8 mouse cellular contexts compared by ENCODE assay signal in the genomic region with DNA sequence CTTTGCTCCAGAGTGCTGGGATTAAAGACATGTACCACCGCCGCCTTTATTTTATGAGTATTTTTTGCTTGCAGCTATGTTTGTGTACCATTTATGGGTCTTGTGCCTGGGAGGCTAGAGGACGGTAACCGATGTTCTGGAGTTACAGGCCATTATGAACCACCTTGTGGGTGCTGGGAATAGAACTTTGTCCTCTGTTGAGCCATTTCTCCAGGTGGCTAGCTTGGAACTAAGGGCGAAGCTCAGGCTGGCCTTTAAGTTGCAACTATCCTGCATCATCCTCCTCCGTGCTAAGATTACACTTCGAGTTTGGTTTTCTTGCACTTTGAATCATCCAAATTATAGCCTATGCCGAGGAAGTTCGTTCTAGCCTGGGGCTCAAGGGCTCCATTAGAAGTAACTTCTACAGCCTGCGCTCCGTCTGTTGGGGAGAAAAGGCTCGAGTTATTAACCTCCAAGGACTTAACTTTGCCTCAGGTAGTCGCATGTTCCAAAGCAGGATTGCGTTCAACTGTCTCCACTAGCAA. TPM values are rescaled to one million over a fixed set of nuclear protein-coding genes. Genes with fewer than 3 reads are reported as not detected.
DNase-seq lines count a peak whose midpoint lies in the region; ATAC-seq and TF ChIP-seq lines count a peak whose summit lies in the region.

No protein-coding gene starts in this region.

- H3K4me3 ChIP-seq in heart, postnatal 0 days (ENCODE audit: low read depth, low read length), result peak overlapping the region; percentile 74
- H3K4me3 ChIP-seq in bone marrow, adult 2 months (replicated peaks; ENCODE audit: control insufficient read depth, low read depth, low read length), result peak overlapping the region; percentile 77
- H3K4me3 ChIP-seq in hindbrain, embryonic 14.5 days (replicated peaks; ENCODE audit: low read length), result peak overlapping the region; percentile 66
- peak overlapping the region; percentile 83 for H3K4me3 ChIP-seq in midbrain, embryonic 12.5 days

- intact Hi-C loops in heart, postnatal 25 days (cut with DNase I), result no loop called here

- peak overlapping the region; percentile 91 for H3K4me2 ChIP-seq in heart, postnatal 0 days (ENCODE audit: low read depth, low read length)
- H3K4me2 ChIP-seq in hindbrain, embryonic 14.5 days (replicated peaks), result peak overlapping the region; percentile 65
- peak overlapping the region; percentile 83 for H3K4me2 ChIP-seq in midbrain, embryonic 12.5 days (replicated peaks)

- H3K27ac ChIP-seq in heart, postnatal 0 days (ENCODE audit: low read depth), result peak overlapping the region; percentile 36; the same call in 1 of the 2 replicates
- no peak overlapping the region for H3K27ac ChIP-seq in bone marrow, adult 2 months (ENCODE audit: control insufficient read depth, insufficient read depth, low read depth, low read length, poor library complexity)
- H3K27ac ChIP-seq in hindbrain, embryonic 14.5 days, result no peak overlapping the region
- no peak overlapping the region for H3K27ac ChIP-seq in midbrain, embryonic 12.5 days (replicated peaks)

- TF ChIP-seq POLR2A in bone marrow, adult 2 months (IDR thresholded peaks at IDR 0.05; ENCODE audit: borderline replicate concordance, control insufficient read depth, low read depth, low read length), result no peak

- H3K4me1 ChIP-seq in heart, postnatal 0 days (ENCODE audit: control insufficient read depth, insufficient read depth), result peaks cover 9% of the 10 kb centered on the region
- H3K4me1 ChIP-seq in bone marrow, adult 2 months (ENCODE audit: control insufficient read depth, insufficient read depth, low read length), result no peaks in the 10 kb centered on the region; the same call in 1 of the 2 replicates
- H3K4me1 ChIP-seq in hindbrain, embryonic 14.5 days (replicated peaks; ENCODE audit: control insufficient read depth, insufficient read depth, low read length), result peaks cover 8% of the 10 kb centered on the region
- H3K4me1 ChIP-seq in midbrain, embryonic 12.5 days, result peaks cover 9% of the 10 kb centered on the region

- peaks cover 10% of the 10 kb centered on the region; the same call in 1 of the 2 replicates for H3K36me3 ChIP-seq in heart, postnatal 0 days (replicated peaks; ENCODE audit: control insufficient read depth, insufficient read depth, low read length)
- peaks cover 14% of the 10 kb centered on the region for H3K36me3 ChIP-seq in hindbrain, embryonic 14.5 days (replicated peaks; ENCODE audit: control insufficient read depth, insufficient read depth)
- H3K36me3 ChIP-seq in midbrain, embryonic 12.5 days, result 0 out of 2 replicates have a peak, but pooled peaks cover 9% of the 10 kb centered on the region

- no peaks in the 10 kb centered on the region for H3K9me3 ChIP-seq in heart, postnatal 0 days (replicated peaks; ENCODE audit: control insufficient read depth, low read length)
- H3K9me3 ChIP-seq in hindbrain, embryonic 14.5 days (ENCODE audit: control insufficient read depth, low read length), result no peaks in the 10 kb centered on the region
- no peaks in the 10 kb centered on the region for H3K9me3 ChIP-seq in midbrain, embryonic 12.5 days

- peak overlapping the region; percentile 18; the same call in 1 of the 2 replicates for H3K9ac ChIP-seq in heart, postnatal 0 days (replicated peaks; ENCODE audit: low read depth, low read length)
- H3K9ac ChIP-seq in hindbrain, embryonic 14.5 days, result peak overlapping the region; percentile 51
- H3K9ac ChIP-seq in midbrain, embryonic 12.5 days (replicated peaks), result peak overlapping the region; percentile 68

- ATAC-seq in heart, postnatal 0 days (ENCODE audit: insufficient read depth, low read depth), result peak; percentile 34; the same call in 1 of the 2 replicates
- ATAC-seq in hindbrain, embryonic 14.5 days (ENCODE audit: low FRiP score), result peak; percentile 3; the same call in 1 of the 2 replicates
- peak; percentile 14 for ATAC-seq in midbrain, embryonic 12.5 days (ENCODE audit: low FRiP score, low read depth)

- DNase-seq in heart, postnatal 0 days (ENCODE audit: low spot score), result no peak
- no peak for DNase-seq in heart, postnatal 25 days (ENCODE audit: low spot score)
- DNase-seq in hindbrain, embryonic 14.5 days (ENCODE audit: low spot score), result no peak
- DNase-seq in cerebellum, adult 11-12 months, result no peak
- DNase-seq in layer of hippocampus, postnatal 10 days (ENCODE audit: low spot score in 2 of 2), result no peak
- no peak for DNase-seq in adrenal gland, adult 8-10 months

- 7% methylated on average over 14 of the region's 14 CpGs for WGBS in heart, postnatal 0 days
- WGBS in bone marrow, adult 2 months, result 9% methylated on average over 14 of the region's 14 CpGs
- 12% methylated on average over 14 of the region's 14 CpGs for WGBS in hindbrain, embryonic 14.5 days
- WGBS in midbrain, embryonic 12.5 days, result 11% methylated on average over 14 of the region's 14 CpGs

- TF ChIP-seq EP300 in heart, postnatal 0 days (IDR thresholded peaks at IDR 0.05; ENCODE audit: low read depth), result no peak

- H3K27me3 ChIP-seq in heart, postnatal 0 days (ENCODE audit: control insufficient read depth, insufficient read depth, low read length), result no peaks in the 10 kb centered on the region
- no peaks in the 10 kb centered on the region for H3K27me3 ChIP-seq in hindbrain, embryonic 14.5 days (ENCODE audit: control insufficient read depth, insufficient read depth, low read length)
- peaks cover 10% of the 10 kb centered on the region for H3K27me3 ChIP-seq in midbrain, embryonic 12.5 days

- TF ChIP-seq CTCF in heart, postnatal 0 days (IDR thresholded peaks at IDR 0.05; ENCODE audit: low read depth), result no peak
- TF ChIP-seq CTCF in bone marrow, adult 2 months (IDR thresholded peaks at IDR 0.05; ENCODE audit: control insufficient read depth, insufficient read depth, low read length), result no peak

RNA-seq across cellular contexts. Expression of gene Ttc27, which starts 0.4 kb away (rescaled TPM):
- 8.5 and 11.7 TPM in 2 replicates for total RNA-seq in heart, postnatal 0 days (2014; rRNA removed; ENCODE audit: low replicate concordance)
- 16.2 and 17.0 TPM in 2 replicates for polyA plus RNA-seq in heart, postnatal 0 days (2015; fragmentation: Nextera tagmentation; extraction: Ambion mirVana)
- 10 to 100 TPM; 13.6 to 15.7 TPM for total RNA-seq in heart, postnatal 25 days (2021)
- 5.5 and 23.0 TPM in 2 replicates for polyA plus RNA-seq in bone marrow, adult 2 months (2011; ENCODE audit: insufficient read depth, insufficient read length, low replicate concordance, missing spikeins)
- polyA plus RNA-seq in hindbrain, embryonic 14.5 days (2014; fragmentation: Nextera tagmentation; extraction: Ambion mirVana), result 20.9 and 21.2 TPM in 2 replicates
- polyA plus RNA-seq in midbrain, embryonic 12.5 days (2016; fragmentation: Nextera tagmentation; extraction: Ambion mirVana), result 19.5 and 22.1 TPM in 2 replicates
- 10 to 100 TPM; 23.9 to 24.9 TPM for total RNA-seq in layer of hippocampus, postnatal 10 days (2021)
- total RNA-seq in adrenal gland, adult 8-10 months (2022), result 10 to 100 TPM; 26.8 to 30.4 (median 28.4) TPM

Comparison
In these comparisons a context has a peak if more than half of its experiments do, and no peak if none do; other contexts are left out.
1. H3K9ac ChIP-seq: peak in every context shown above with its lines; median percentile 68 in midbrain, embryonic 12.5 days; 51 in hindbrain, embryonic 14.5 days; 18 in heart, postnatal 0 days.